Mouse (Mus musculus) heart, adult 9 months (tissue): Measurements from ENCODE around the gene Rrp9.

ENCODE experiments used
- DNase-seq, 2 experiments: peaks; one replicate each; pipeline ENCODE4 v3.0.0; 2022; ENCODE audit warnings: low spot score in 2 of 2

The Rrp9 gene

DNA sequence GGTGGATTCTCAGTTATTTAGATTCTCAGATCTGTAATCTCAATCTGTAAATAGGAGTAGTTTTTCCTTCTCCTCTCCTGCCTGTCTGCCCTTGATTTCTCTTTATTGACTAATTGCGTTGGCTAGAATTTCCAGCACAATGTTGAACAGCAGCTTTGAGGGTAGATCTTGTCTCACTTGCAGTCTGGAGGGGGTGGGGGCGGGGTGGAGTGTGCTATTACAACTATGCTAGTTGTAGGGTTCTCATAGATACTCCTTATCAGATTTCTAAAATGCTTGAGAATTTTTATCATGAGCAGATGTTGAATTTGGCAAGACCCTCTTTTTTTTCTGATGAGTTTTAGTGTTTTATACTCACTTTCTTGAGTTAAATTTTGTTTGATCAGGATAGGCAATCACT, 43.7 kb downstream of the Rrp9 start:
- DNase-seq = no peak

DNA sequence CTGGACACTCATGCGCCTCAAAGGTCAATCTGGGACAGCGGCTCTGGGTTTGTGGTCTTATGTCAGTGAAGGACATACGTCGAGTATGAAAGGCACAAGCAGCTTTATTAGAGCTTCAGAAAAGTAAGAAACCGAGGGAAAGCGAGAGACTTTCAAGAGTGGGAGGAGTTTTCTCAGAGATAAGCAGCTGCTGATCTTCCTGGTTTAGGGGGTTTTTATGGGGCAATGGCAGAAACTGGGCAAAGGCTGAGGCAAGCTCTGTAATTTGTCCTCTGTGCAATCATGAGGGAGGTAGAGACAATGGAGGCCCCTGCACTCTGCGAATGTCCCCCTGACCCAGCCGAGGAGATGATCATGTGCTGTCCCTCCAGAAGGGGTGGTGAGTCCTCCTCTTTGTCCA, 44.1 kb downstream of the Rrp9 start:
- no peak for DNase-seq

DNA sequence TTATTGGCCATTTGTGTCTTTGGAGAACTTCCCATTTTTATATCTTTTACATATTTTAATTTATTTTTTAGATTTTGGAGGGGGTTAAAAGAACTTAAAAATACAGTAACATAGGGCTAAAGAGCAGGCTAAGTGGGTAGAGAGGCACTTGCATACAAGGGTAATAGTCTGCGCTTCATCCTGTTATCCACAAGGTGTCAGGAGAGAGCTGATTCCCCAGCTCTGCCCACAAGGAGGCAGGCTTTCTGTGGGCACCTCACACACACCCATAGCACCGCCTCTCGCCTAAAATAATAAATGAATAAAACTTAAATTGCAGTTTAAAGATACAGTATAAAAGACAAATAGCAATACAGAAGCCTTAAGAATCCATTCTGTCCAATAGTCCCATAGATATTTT, 56.1 kb downstream of the Rrp9 start:
- DNase-seq = no peak

DNA sequence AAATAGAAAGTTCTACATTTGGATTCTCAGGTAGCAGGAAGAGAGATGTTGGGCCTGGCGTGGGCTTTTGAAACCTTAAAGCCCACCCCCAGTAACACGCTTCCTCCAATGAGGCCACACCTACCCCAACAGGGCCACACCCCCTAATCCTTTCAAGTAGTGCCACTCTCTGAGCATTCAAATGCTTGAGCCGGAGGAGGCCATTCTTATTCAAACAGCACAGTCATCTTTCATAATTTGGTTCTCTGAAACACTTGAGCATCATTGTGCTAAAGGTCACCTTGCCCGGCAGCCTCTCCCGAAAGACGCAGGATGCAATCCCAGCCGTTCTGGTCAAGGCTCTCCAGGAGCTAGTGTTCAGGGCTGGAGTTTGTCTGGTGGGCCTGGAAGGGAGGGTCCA, 58.5 kb downstream of the Rrp9 start:
- no peak for DNase-seq

DNA sequence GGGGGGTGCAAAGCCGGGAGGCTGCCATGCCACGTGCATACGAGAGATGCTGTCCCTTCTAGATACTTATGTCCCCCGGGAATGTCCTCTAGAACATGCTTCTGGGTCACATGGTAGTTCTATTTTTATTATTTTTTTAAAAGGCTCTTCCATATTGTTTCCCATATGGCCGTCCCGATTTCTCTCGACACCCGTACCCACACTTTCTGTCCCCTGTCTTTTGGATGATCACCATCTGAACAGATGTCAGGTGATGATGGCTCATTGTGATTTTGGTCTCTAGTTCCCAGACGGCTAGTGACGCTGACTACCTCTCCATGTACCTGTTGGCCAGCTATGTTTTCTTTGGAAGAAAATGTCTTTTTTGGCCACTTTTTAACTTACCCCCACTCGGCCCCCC, 59.2 kb downstream of the Rrp9 start:
- DNase-seq = no peak
